ENCODE assay signal across 8 mouse cellular contexts in genomic region chr12:57281155-57282114, GRCm38 (mm10). TPM values are rescaled to one million over a fixed set of nuclear protein-coding genes. Genes with fewer than 3 reads are reported as not detected.
DNase-seq lines count a peak whose midpoint lies in the region; ATAC-seq and TF ChIP-seq lines count a peak whose summit lies in the region.

No protein-coding gene starts in this region.

- ATAC-seq in liver, postnatal 0 days, result no peak

- H3K9ac ChIP-seq in liver, postnatal 0 days (replicated peaks), result no peak overlapping the region

- TF ChIP-seq EP300 in liver, postnatal 0 days (IDR thresholded peaks at IDR 0.05; ENCODE audit: low read depth), result no peak

- no peaks in the 10 kb centered on the region for H3K4me1 ChIP-seq in liver, postnatal 0 days (ENCODE audit: insufficient read depth)

- H3K4me3 ChIP-seq in liver, postnatal 0 days (ENCODE audit: low read depth, low read length), result no peak overlapping the region

- no peaks in the 10 kb centered on the region for H3K36me3 ChIP-seq in liver, postnatal 0 days (replicated peaks; ENCODE audit: insufficient read depth, low read length)

- TF ChIP-seq CTCF in liver, postnatal 0 days (IDR thresholded peaks at IDR 0.05; ENCODE audit: low read depth), result peak; percentile 65

- H3K4me2 ChIP-seq in liver, postnatal 0 days (ENCODE audit: low read depth, low read length), result no peak overlapping the region

- 46% methylated on average over 3 of the region's 3 CpGs for WGBS in liver, postnatal 0 days (ENCODE audit: insufficient replicate concordance)

- H3K27ac ChIP-seq in liver, postnatal 0 days (ENCODE audit: low read depth), result no peak overlapping the region

- H3K27me3 ChIP-seq in liver, postnatal 0 days (ENCODE audit: insufficient read depth, low read length), result no peaks in the 10 kb centered on the region

- no peaks in the 10 kb centered on the region for H3K9me3 ChIP-seq in liver, postnatal 0 days (ENCODE audit: low read length)

- DNase-seq in gastrocnemius, adult 18-20 months (ENCODE audit: low spot score), result peak; percentile 20
- no peak for DNase-seq in gastrocnemius, postnatal 4 days (ENCODE audit: low spot score in 2 of 2)
- DNase-seq in right cerebral cortex, adult 18-20 months, result peak; percentile 15
- no peak for DNase-seq in right cerebral cortex, postnatal 36 days (ENCODE audit: low spot score in 2 of 2)
- DNase-seq in fat pad, adult 2 months (ENCODE audit: extremely low read depth, low read depth, low spot score), result peak; percentile 31
- no peak for DNase-seq in liver, postnatal 0 days
- peak; percentile 6 for DNase-seq in yolk sac, embryonic 10.5 days (ENCODE audit: low spot score)
- no peak for DNase-seq in testis, postnatal 10 days (ENCODE audit: low spot score)

RNA-seq across cellular contexts. Expression of gene Mipol1, which starts 51.2 kb away (rescaled TPM):
- 1 to 10 TPM; 3.1 to 4.0 TPM for total RNA-seq in gastrocnemius, adult 18-20 months (2021)
- total RNA-seq in gastrocnemius, postnatal 4 days (2021), result 1 to 10 TPM; 6.0 to 7.6 TPM
- 2.1 and 2.8 TPM in 2 replicates for polyA plus RNA-seq in liver, postnatal 0 days (2015; fragmentation: Nextera tagmentation; extraction: Ambion mirVana)

RNA-seq across cellular contexts. Expression of gene Prps1l3, which starts 51.2 kb away (rescaled TPM):
- total RNA-seq in gastrocnemius, adult 18-20 months (2021), result 10 to 100 TPM; 26.0 to 28.1 TPM
- 10 to 100 TPM; 25.1 to 31.9 TPM for total RNA-seq in gastrocnemius, postnatal 4 days (2021)
- polyA plus RNA-seq in liver, postnatal 0 days (2015; fragmentation: Nextera tagmentation; extraction: Ambion mirVana), result 20.8 and 22.8 TPM in 2 replicates

Comparison
In these comparisons a context has a peak if more than half of its experiments do, and no peak if none do; other contexts are left out.
1. DNase-seq: peak in gastrocnemius, adult 18-20 months (single experiment), right cerebral cortex, adult 18-20 months (single experiment), fat pad, adult 2 months (single experiment) and yolk sac, embryonic 10.5 days (single experiment); none in gastrocnemius, postnatal 4 days (0 of 2), right cerebral cortex, postnatal 36 days (0 of 2), liver, postnatal 0 days (single experiment) and testis, postnatal 10 days (single experiment).